Mouse (Mus musculus): Measurements from ENCODE around the gene Tlr3. TPM values are rescaled to one million over a fixed set of nuclear protein-coding genes. Genes with fewer than 3 reads are reported as not detected.

The Tlr3 gene
- total and polyA plus RNA-seq, 3 experiments = 5.9 to 8.9 (median 6.9) TPM

DNA sequence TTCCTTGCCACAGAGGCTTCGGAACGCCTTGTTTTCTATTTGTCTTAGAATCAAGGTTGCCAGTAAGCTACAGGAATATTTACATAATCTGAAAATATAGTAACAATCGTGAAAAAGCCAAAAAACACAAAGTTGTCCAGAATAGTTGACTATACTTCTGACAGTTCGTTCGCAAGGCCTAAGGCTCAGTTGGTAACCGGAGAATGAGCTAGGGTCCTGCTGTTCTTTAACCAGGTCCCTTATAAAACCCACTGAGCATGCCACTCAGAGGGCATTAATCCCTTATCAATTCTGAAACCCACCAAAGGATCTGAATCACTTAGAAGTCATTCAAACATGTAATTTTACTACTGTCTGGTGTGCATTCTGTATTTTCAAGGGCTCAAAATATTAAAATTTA lies 55.1 kb downstream of the Tlr3 start:
- no peak for DNase-seq

Other genes starting within 250 kb of the Tlr3 start
- not detected for gene F11, start 149.0 kb downstream of the Tlr3 start, total RNA-seq (2021)
- not detected in 2 replicates for gene F11, start 149.0 kb downstream of the Tlr3 start, polyA plus RNA-seq (2012; rRNA removed)
- gene Klkb1, start 116.2 kb downstream of the Tlr3 start, total RNA-seq (2021) = under 1 TPM in 1 of 2 experiments, not detected in 1; 0.14 TPM
- gene Klkb1, start 116.2 kb downstream of the Tlr3 start, polyA plus RNA-seq (2012; rRNA removed) = 0.04 TPM in 1 of 2 replicates, not detected in the other
- gene Gm45753, start 102.6 kb downstream of the Tlr3 start, total RNA-seq (2021) = under 1 TPM in 1 of 2 experiments, not detected in 1; 0.29 TPM
- not detected in 2 replicates for gene Gm45753, start 102.6 kb downstream of the Tlr3 start, polyA plus RNA-seq (2012; rRNA removed)
- 10 to 100 TPM; 21.2 to 26.3 TPM for gene Cyp4v3, start 77.9 kb downstream of the Tlr3 start, total RNA-seq (2021)
- 3.3 and 4.0 TPM in 2 replicates for gene Cyp4v3, start 77.9 kb downstream of the Tlr3 start, polyA plus RNA-seq (2012; rRNA removed)
- 10 to 100 TPM in 1 of 2 experiments, 1 to 10 TPM in 1; 8.6 to 12.8 TPM for gene Fam149a, start 28.8 kb downstream of the Tlr3 start, total RNA-seq (2021)
- 5.3 TPM in 2 replicates for gene Fam149a, start 28.8 kb downstream of the Tlr3 start, polyA plus RNA-seq (2012; rRNA removed)
- gene Sorbs2, start 96.7 kb upstream of the Tlr3 start, total RNA-seq (2021) = 100 to 1,000 TPM; 131 to 138 TPM
- gene Sorbs2, start 96.7 kb upstream of the Tlr3 start, polyA plus RNA-seq (2012; rRNA removed) = 61.1 and 73.9 TPM in 2 replicates